Mouse (Mus musculus) hindbrain, embryonic 13.5 days (tissue): ENCODE measurements at regions not wholly inside any gene's neighbourhood (a gene's known extent, or its start where the extent isn't known, plus 50 kb on each side); places are given as distances from the start of the nearest gene placed in this dataset.

Experiments used
- ATAC-seq: fragments of 200-750 bp; cut with Nextera tagmentation; 2 replicates; pipeline ENCODE4 v1.8.0; 2017; ENCODE audit warnings: moderate TSS enrichment; ENCODE audit not compliant: low FRiP score
- H3K27ac ChIP-seq: fragments of 300-500 bp; sonication (generic); 2 replicates; pipeline ENCODE4 v1.5.1; 2015; ENCODE audit warnings: inconsistent platforms, mild to moderate bottlenecking, moderate library complexity
- H3K27me3 ChIP-seq: fragments of 300-500 bp; sonication (generic); 2 replicates; pipeline ENCODE4 v1.6.1; 2015; ENCODE audit warnings: mild to moderate bottlenecking, inconsistent platforms
- H3K36me3 ChIP-seq: fragments of 300-500 bp; sonication (generic); 2 replicates; pipeline ENCODE4 v1.6.1; 2015; ENCODE audit warnings: mild to moderate bottlenecking, inconsistent platforms
- H3K4me1 ChIP-seq: fragments of 300-500 bp; sonication (generic); replicated peaks from 2 replicates; pipeline ENCODE4 v1.6.1; 2015; ENCODE audit warnings: inconsistent platforms
- H3K4me2 ChIP-seq: fragments of 300-500 bp; sonication (generic); 2 replicates; pipeline ENCODE4 v1.6.1; 2015; ENCODE audit warnings: inconsistent platforms, mild to moderate bottlenecking, moderate library complexity
- H3K4me3 ChIP-seq: fragments of 300-500 bp; sonication (generic); 2 replicates; pipeline ENCODE4 v1.5.1; 2015; ENCODE audit warnings: mild to moderate bottlenecking, inconsistent platforms
- H3K9ac ChIP-seq: fragments of 300-500 bp; sonication (generic); 2 replicates; pipeline ENCODE4 v1.6.1; 2015; ENCODE audit warnings: mild to moderate bottlenecking, inconsistent platforms
- H3K9me3 ChIP-seq: fragments of 300-500 bp; sonication (generic); 2 replicates; pipeline ENCODE4 v1.6.1; 2016; ENCODE audit warnings: inconsistent platforms
- WGBS: fragments of 180-500 bp; shearing (Covaris S2); methylation state at CpG from one replicate; pipeline ENCODE4 v1.1.7; 2015; 5-methylcytosine and 5-hydroxymethylcytosine counted together

GRCm38 (mm10) chr10:97304791-97305355 lies 174.5 kb upstream of the Dcn start:
- H3K27me3 ChIP-seq: no peaks in the 10 kb centered on the region
- no peak overlapping the region for H3K27ac ChIP-seq
- no peak for ATAC-seq
- no peak overlapping the region for H3K9ac ChIP-seq
- H3K4me1 ChIP-seq: no peaks in the 10 kb centered on the region
- H3K4me3 ChIP-seq: no peak overlapping the region
- 80% methylated on average over 3 of the region's 3 CpGs for WGBS
- no peaks in the 10 kb centered on the region for H3K9me3 ChIP-seq
- no peak overlapping the region for H3K4me2 ChIP-seq
- no peaks in the 10 kb centered on the region for H3K36me3 ChIP-seq

DNA sequence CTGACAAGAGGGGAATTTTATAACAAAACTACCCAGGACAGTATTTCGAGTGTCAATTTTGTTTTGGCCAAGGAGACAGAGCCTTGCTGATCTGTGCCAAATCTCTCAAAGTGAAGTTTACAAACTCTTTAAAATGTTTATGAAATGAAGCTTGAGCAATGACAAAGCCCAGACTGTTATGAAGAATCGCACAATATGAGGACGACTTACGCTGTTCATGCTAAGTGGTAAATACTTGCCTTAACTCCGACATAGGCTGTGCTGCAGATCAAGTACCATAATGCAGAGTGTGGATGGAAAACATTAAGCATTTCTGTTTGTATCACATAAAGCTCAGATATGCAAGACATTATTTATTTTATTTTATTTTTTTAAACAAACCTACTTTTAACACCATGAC lies 169.8 kb upstream of the Dcn start:
- H3K9me3 ChIP-seq: no peaks in the 10 kb centered on the region
- H3K4me1 ChIP-seq: peaks cover 11% of the 10 kb centered on the region
- H3K27ac ChIP-seq: no peak overlapping the region
- no peak for ATAC-seq
- 96% methylated on average over 5 of the region's 5 CpGs for WGBS
- H3K36me3 ChIP-seq: no peaks in the 10 kb centered on the region
- H3K9ac ChIP-seq: no peak overlapping the region
- no peak overlapping the region for H3K4me2 ChIP-seq
- H3K27me3 ChIP-seq: no peaks in the 10 kb centered on the region
- no peak overlapping the region for H3K4me3 ChIP-seq

DNA sequence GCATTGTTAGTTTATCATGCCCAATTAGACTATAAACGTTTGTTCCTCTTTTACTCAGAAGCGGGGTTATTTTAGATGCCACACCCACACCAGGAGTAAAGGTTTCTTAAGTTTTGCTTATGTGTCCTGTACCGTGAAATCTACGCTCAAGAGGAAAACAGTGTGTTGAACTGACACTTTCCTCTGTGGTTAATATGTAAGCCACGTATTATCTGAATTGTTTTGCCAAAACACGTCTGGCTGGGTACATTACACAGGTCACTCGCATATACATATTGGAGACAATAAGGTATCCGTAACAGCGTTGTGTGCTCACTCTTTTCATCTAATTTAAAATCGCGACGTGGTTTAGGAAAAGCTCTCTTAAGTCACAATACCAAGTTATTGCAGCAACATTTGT lies 166.9 kb upstream of the Dcn start:
- ATAC-seq: peak; percentile 30
- no peaks in the 10 kb centered on the region for H3K36me3 ChIP-seq
- H3K4me2 ChIP-seq: peak overlapping the region; percentile 59
- 19% methylated on average over 12 of the region's 12 CpGs for WGBS
- peaks cover 11% of the 10 kb centered on the region for H3K4me1 ChIP-seq
- H3K27me3 ChIP-seq: no peaks in the 10 kb centered on the region
- H3K9me3 ChIP-seq: no peaks in the 10 kb centered on the region
- H3K9ac ChIP-seq: peak overlapping the region; percentile 79
- peak overlapping the region; percentile 98 for H3K27ac ChIP-seq
- peak overlapping the region; percentile 46 for H3K4me3 ChIP-seq

DNA sequence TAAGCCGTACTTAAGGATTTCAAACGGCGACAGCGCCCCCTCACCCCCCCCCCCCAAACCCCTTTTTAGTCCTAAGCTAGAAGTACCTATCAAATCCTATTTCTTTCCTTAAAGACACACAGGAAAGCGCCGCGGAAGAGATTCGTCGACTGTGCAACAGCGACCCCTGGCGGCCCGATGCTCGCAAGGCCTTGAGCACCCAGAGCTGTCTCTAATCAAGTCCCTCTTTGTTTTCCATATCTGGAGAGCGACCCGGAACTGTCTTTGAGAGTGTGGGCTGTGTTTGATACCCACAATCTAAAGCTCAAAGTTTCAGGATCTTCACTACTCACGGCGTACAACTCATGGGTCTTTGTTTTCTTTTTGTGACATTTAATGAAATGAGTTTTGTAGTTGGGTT lies 166.4 kb upstream of the Dcn start:
- Histone ChIP-seq H3K9me3 (no peaks in the 10 kb centered on the region), H3K36me3 (no peaks in the 10 kb centered on the region), H3K9ac (peak overlapping the region; percentile 79), H3K4me1 (peaks cover 11% of the 10 kb centered on the region), H3K4me2 (peak overlapping the region; percentile 59), H3K27ac (peak overlapping the region; percentile 98), H3K4me3 (peak overlapping the region; percentile 46), H3K27me3 (no peaks in the 10 kb centered on the region)
- 1% methylated on average over 17 of the region's 17 CpGs for WGBS
- ATAC-seq: peak; percentile 95

DNA sequence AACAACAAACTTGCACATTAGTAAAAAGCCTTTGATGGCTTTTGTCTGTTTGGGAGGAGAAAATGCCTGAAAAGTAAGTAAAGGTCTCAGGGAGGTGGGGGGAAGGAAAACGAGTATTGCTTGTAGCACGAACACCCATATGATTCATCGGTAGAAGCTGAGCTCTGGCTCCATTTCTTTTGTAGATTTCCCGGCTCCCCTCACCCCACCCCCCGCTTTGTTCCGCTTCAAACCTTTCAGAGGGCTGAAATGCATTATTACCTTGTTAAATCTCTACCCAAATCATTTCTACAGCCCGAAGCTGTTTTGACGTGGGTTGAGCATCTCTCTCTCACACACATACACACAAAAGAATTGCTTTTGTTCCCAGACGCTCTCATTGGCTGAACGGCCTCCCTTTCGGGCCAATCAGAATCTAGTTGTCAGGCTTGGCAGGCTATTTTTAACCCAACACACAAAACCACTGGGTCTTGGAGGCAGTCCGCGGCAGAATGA lies 166.0 kb upstream of the Dcn start:
- Histone ChIP-seq H3K4me1 (peaks cover 11% of the 10 kb centered on the region), H3K9ac (peak overlapping the region; percentile 79), H3K4me2 (peak overlapping the region; percentile 59), H3K9me3 (no peaks in the 10 kb centered on the region), H3K36me3 (no peaks in the 10 kb centered on the region), H3K4me3 (peak overlapping the region; percentile 46), H3K27me3 (no peaks in the 10 kb centered on the region), H3K27ac (peak overlapping the region; percentile 98)
- under 1% methylated on average over 13 of the region's 13 CpGs for WGBS
- peak; percentile 95 for ATAC-seq

DNA sequence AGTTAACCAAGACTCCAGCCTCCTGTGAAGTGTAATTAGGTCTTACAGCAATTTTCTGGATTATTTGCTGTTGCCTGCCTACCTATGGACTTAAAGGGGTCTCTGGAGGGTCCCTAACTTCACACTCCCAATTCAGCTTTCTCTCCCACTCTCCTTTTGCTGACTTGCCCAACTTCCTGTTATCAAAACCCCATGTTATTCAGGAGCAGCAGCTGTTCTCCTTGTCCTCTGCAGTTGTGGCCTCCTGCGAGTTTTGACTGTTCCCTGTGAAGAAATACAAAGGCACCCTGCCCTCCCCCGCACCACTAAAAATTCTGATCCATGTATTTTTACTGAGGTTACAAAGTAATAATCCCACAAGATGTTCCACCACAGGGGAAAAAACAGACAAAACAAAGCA lies 146.8 kb upstream of the Dcn start:
- H3K4me1 ChIP-seq: no peaks in the 10 kb centered on the region
- no peak for ATAC-seq
- H3K4me2 ChIP-seq: no peak overlapping the region
- H3K27ac ChIP-seq: no peak overlapping the region
- H3K9ac ChIP-seq: no peak overlapping the region
- H3K4me3 ChIP-seq: no peak overlapping the region
- no peaks in the 10 kb centered on the region for H3K36me3 ChIP-seq
- 86% methylated on average over 2 of the region's 2 CpGs for WGBS
- H3K9me3 ChIP-seq: no peaks in the 10 kb centered on the region; the same call in 1 of the 2 replicates
- no peaks in the 10 kb centered on the region for H3K27me3 ChIP-seq

DNA sequence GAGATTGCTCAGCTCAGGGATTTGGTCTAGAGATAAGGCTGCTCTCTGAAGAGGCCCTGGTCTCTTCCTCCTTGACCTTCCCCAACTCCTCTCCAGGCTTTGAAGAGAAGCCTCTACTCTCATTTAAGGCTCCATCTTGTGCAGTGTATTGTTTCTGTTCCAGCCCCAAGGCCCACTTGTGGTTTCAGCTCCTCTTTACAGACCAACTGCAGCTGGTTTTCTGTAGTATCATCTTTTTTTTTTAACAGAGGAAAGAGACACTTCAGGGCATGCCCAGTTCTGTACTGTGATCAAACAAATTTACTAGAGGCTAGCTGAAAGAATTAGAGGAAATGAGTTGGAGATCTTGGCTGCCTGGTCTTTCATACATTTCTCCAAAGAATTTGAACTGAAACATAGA lies 145.4 kb upstream of the Dcn start:
- no peak for ATAC-seq
- Histone ChIP-seq H3K4me2 (no peak overlapping the region), H3K9ac (no peak overlapping the region), H3K27ac (no peak overlapping the region), H3K4me1 (peaks cover 4% of the 10 kb centered on the region; the same call in 1 of the 2 replicates), H3K9me3 (no peaks in the 10 kb centered on the region; the same call in 1 of the 2 replicates), H3K27me3 (no peaks in the 10 kb centered on the region), H3K4me3 (no peak overlapping the region), H3K36me3 (no peaks in the 10 kb centered on the region)

DNA sequence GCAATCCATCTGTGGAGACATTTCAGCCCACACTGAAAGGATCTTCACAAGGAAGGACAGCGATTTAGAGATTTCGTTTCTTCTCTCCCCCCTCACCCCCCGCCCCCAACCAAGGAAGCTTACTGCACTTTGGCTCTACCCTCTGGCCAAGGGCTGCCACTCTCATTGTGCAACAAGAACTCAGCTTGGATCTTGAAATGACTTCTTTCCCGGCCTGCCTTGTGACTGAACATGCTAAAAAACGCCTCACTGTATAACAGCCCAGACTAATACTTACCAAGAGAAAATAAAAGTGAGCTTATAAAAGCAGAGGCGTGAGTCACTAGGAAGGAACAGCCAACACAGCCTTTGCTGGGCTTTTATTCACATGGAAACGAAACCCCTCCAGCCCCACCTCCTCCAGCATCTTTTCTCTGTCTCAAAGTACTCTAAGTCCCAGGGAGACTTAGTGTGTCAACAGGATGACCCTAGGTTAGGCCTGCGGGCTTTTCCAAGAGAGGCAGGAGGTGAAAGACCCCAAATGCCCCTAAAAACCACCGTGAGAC lies 144.7 kb upstream of the Dcn start:
- Histone ChIP-seq H3K4me1 (peaks cover 4% of the 10 kb centered on the region; the same call in 1 of the 2 replicates), H3K27ac (no peak overlapping the region), H3K9ac (no peak overlapping the region), H3K27me3 (no peaks in the 10 kb centered on the region), H3K4me2 (no peak overlapping the region), H3K4me3 (no peak overlapping the region), H3K36me3 (no peaks in the 10 kb centered on the region), H3K9me3 (no peaks in the 10 kb centered on the region; the same call in 1 of the 2 replicates)
- ATAC-seq: no peak
- WGBS: 67% methylated on average over 9 of the region's 9 CpGs

DNA sequence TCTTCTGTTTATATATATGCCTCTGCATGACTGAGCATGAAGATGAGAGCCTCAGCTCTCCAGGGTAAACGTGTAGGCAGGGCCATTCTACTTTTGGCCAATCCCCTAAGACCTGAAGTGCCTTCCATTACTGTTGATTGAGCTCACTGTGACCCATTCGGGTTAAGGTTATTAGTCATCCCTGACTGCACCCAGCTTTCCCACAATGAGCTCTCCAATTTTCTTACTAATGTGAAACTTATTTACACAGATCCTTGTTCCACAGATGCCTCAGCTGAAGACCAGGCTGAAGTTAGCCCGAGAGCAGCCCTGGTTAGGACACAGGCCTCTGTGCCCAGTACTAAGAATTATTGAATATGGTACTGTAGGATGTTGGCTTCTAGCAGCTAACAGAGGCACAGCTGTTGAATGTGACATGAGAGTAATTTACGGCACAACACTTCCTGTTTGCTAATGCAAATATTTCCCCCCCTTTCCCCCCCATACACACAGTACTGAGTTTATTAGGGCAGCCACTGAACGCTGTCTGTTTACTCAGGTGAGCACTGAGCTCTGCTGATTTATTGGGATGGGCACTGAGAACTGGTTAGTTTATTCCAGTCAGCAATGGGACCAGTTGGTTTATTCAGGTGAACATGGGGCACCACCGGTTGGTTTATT lies 141.2 kb upstream of the Dcn start:
- ATAC-seq: no peak
- WGBS: 52% methylated on average over 6 of the region's 6 CpGs
- no peaks in the 10 kb centered on the region for H3K27me3 ChIP-seq

GRCm38 (mm10) chr10:97339866-97340706 lies 139.3 kb upstream of the Dcn start:
- Histone ChIP-seq H3K4me2 (no peak overlapping the region), H3K27me3 (no peaks in the 10 kb centered on the region), H3K27ac (no peak overlapping the region), H3K36me3 (no peaks in the 10 kb centered on the region), H3K4me3 (no peak overlapping the region), H3K4me1 (peaks cover 4% of the 10 kb centered on the region; the same call in 1 of the 2 replicates), H3K9me3 (no peaks in the 10 kb centered on the region), H3K9ac (no peak overlapping the region)
- ATAC-seq: no peak; the same call in 1 of the 2 replicates
- 45% methylated on average over 11 of the region's 11 CpGs for WGBS

More for the DNA sequence above, 141.2 kb upstream of the Dcn start:
- peaks cover 4% of the 10 kb centered on the region; the same call in 1 of the 2 replicates for H3K4me1 ChIP-seq
- no peak overlapping the region for H3K27ac ChIP-seq
- no peak overlapping the region for H3K4me2 ChIP-seq
- no peaks in the 10 kb centered on the region for H3K9me3 ChIP-seq
- no peak overlapping the region for H3K9ac ChIP-seq
- no peak overlapping the region for H3K4me3 ChIP-seq
- H3K36me3 ChIP-seq: no peaks in the 10 kb centered on the region

DNA sequence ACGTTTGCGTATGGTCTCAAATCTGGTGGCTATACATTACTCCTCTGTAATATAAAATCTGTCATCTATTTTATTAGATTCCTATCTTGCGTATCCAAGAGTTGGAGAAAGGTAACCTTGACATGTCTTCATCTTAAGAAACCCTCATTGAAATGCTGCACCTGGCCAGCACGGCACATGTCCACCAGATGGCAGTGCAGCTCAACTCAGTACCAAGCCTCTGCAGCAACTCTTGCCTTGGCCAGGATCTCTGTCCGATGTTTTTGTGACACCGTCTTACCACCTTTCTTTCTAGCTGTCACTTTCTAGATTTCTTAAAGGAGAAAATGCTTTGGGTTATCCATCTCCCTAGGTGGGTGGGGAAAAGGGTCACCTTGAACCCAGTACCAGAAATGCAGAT lies 134.1 kb upstream of the Dcn start:
- 38% methylated on average over 6 of the region's 6 CpGs for WGBS
- Histone ChIP-seq H3K27ac (no peak overlapping the region), H3K9me3 (no peaks in the 10 kb centered on the region), H3K4me3 (no peak overlapping the region), H3K4me1 (no peaks in the 10 kb centered on the region), H3K4me2 (no peak overlapping the region), H3K36me3 (no peaks in the 10 kb centered on the region), H3K9ac (no peak overlapping the region), H3K27me3 (no peaks in the 10 kb centered on the region)
- ATAC-seq: peak; percentile 71

GRCm38 (mm10) chr10:97346949-97347348 lies 132.5 kb upstream of the Dcn start:
- H3K27me3 ChIP-seq: no peaks in the 10 kb centered on the region
- no peaks in the 10 kb centered on the region for H3K36me3 ChIP-seq
- no peak overlapping the region for H3K27ac ChIP-seq
- no peak overlapping the region for H3K4me3 ChIP-seq
- H3K9me3 ChIP-seq: no peaks in the 10 kb centered on the region
- 87% methylated on average over 2 of the region's 2 CpGs for WGBS
- no peak for ATAC-seq
- H3K4me2 ChIP-seq: no peak overlapping the region
- H3K4me1 ChIP-seq: no peaks in the 10 kb centered on the region
- no peak overlapping the region for H3K9ac ChIP-seq
